Mouse (Mus musculus) forebrain, embryonic 10.5 days (tissue): ENCODE measurements around the gene Yars. TPM values are rescaled to one million over a fixed set of nuclear protein-coding genes. Genes with fewer than 3 reads are reported as not detected.
"Not testable (repeated sequence)": the region's sequence is repeated elsewhere in the genome, so short reads cannot be mapped to it uniquely, and the experiment has no call there.

Source experiments
- DNase-seq: peaks from one replicate; pipeline ENCODE4 v3.0.0-alpha.2; 2017; ENCODE audit warnings: low spot score; ENCODE audit errors: extremely low spot score
- H3K27ac ChIP-seq: fragments of 300-500 bp; sonication (generic); 2 replicates; pipeline ENCODE4 v1.5.1; 2016; ENCODE audit warnings: mild to moderate bottlenecking
- H3K27me3 ChIP-seq: fragments of 300-500 bp; sonication (generic); 2 replicates; pipeline ENCODE4 v1.6.1; 2016; ENCODE audit warnings: mild to moderate bottlenecking; ENCODE audit not compliant: poor library complexity, severe bottlenecking
- H3K36me3 ChIP-seq: fragments of 300-500 bp; sonication (generic); replicated peaks from 2 replicates; pipeline ENCODE4 v1.6.1; 2016; ENCODE audit warnings: mild to moderate bottlenecking, moderate library complexity
- H3K4me1 ChIP-seq: fragments of 300-500 bp; sonication (generic); 2 replicates; pipeline ENCODE4 v1.6.1; 2016
- H3K4me3 ChIP-seq: fragments of 300-500 bp; sonication (generic); 2 replicates; pipeline ENCODE4 v1.5.1; 2016; ENCODE audit warnings: mild to moderate bottlenecking, moderate library complexity
- H3K9me3 ChIP-seq: fragments of 300-500 bp; sonication (generic); 2 replicates; pipeline ENCODE4 v1.6.1; 2016; ENCODE audit warnings: mild to moderate bottlenecking, moderate library complexity
- WGBS: fragments of 180-500 bp; shearing (Covaris S2); methylation state at CpG from one replicate; pipeline ENCODE4 v1.1.7; 2016; 5-methylcytosine and 5-hydroxymethylcytosine counted together
- polyA plus RNA-seq: library from polyadenylated mRNA; unstranded; fragments of >200 nt; fragmentation: Nextera tagmentation; extraction: Ambion mirVana; gene quantifications from 2 replicates; pipeline ENCODE4 v1.2.1, GENCODE M21; 2016

Gene Yars
- polyA plus RNA-seq, 1 experiment from 2014 or later, result 120 TPM

- 94% methylated on average over 6 of the region's 6 CpGs for WGBS
- Histone ChIP-seq H3K27me3 (no peaks in the 10 kb centered on the region), H3K4me1 (no peaks in the 10 kb centered on the region), H3K4me3 (no peak overlapping the region), H3K27ac (no peak overlapping the region), H3K36me3 (peaks cover 93% of the 10 kb centered on the region), H3K9me3 (no peaks in the 10 kb centered on the region)
- no peak for DNase-seq
Observed at GRCm38 (mm10) chr4:129197514-129197913, 8.0 kb downstream of the Yars start.

GRCm38 (mm10) chr4:129204655-129205054, 15.1 kb downstream of the Yars start:
- Histone ChIP-seq H3K4me1 (no peaks in the 10 kb centered on the region), H3K27ac (no peak overlapping the region), H3K9me3 (no peaks in the 10 kb centered on the region), H3K4me3 (no peak overlapping the region), H3K27me3 (no peaks in the 10 kb centered on the region), H3K36me3 (peaks cover 98% of the 10 kb centered on the region)
- DNase-seq, result no peak
- WGBS, result 96% methylated on average over 10 of the region's 10 CpGs

DNA sequence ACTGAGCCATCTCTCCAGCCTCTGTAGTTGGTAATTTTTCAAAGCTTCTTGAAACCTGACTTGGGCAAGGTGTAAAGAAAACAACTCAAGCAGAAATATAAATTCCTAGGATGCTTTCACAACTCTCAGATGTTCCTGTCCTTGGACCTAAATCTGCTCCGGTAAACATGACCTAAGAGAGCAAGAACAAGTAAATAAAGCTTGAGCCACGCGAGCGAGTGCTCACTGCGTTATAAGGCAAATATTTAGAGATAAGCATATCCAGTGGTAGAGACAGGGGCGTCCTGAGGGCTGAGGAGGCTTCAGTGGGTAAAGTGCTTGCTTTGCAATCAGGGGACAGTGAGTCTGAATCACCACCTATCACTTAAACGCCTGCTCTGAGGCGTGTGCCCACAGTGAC, 17.2 kb downstream of the Yars start:
- 94% methylated on average over 8 of the region's 8 CpGs for WGBS
- Histone ChIP-seq H3K36me3 (peaks cover 97% of the 10 kb centered on the region), H3K4me1 (no peaks in the 10 kb centered on the region), H3K9me3 (no peaks in the 10 kb centered on the region), H3K4me3 (no peak overlapping the region), H3K27ac (no peak overlapping the region), H3K27me3 (no peaks in the 10 kb centered on the region)
- no peak for DNase-seq

GRCm38 (mm10) chr4:129209504-129209903, 19.9 kb downstream of the Yars start:
- Histone ChIP-seq H3K27me3 (no peaks in the 10 kb centered on the region), H3K9me3 (no peaks in the 10 kb centered on the region), H3K27ac (no peak overlapping the region), H3K4me1 (no peaks in the 10 kb centered on the region), H3K36me3 (peaks cover 99% of the 10 kb centered on the region), H3K4me3 (no peak overlapping the region)
- WGBS, result 74% methylated on average over 7 of the region's 7 CpGs
- DNase-seq, result no peak

DNA sequence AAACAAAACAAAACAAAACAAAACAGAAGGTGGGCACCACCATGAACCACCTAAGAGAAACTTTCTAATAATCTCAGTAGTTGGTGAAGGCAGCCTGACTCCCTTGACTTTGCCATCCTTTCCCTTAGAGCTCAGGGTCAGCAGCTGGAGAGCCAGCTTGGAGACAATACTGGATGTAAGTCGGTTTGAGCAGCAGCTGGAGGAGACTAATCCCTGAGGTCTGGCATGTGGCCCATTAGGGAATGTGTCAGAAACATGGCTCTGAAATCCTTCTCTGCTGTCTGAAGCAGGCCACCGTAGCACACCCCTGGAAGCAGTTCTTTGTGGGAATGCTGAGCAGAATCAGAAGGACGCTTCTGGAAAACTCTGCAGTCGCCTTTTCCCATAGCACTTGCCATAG, 21.9 kb downstream of the Yars start:
- Histone ChIP-seq H3K9me3 (no peaks in the 10 kb centered on the region), H3K4me1 (no peaks in the 10 kb centered on the region), H3K27ac (no peak overlapping the region), H3K36me3 (peaks cover 99% of the 10 kb centered on the region), H3K4me3 (no peak overlapping the region), H3K27me3 (no peaks in the 10 kb centered on the region)
- no peak for DNase-seq
- WGBS, result 92% methylated on average over 4 of the region's 4 CpGs

DNA sequence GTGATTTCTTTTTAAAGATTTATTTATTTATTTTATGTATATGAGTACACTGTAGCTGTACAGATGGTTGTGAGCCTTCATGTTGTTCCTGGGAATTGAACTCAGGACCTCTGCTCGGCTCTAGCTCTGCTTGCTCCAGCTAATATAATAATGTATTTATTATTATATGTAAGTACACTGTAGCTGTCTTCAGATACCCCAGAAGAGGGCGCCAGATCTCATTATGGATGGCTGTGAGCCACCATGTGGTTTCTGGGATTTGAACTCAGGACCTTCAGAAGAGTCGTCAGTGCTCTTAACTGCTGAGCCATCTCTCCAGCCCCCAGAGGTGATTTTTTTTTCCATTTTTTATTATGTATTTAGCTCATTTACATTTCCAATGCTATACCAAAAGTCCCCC, 22.9 kb downstream of the Yars start:
- peaks cover 99% of the 10 kb centered on the region for H3K36me3 ChIP-seq
- not testable (repeated sequence) for H3K4me3 ChIP-seq, H3K27me3 ChIP-seq, DNase-seq, H3K27ac ChIP-seq, H3K9me3 ChIP-seq, H3K4me1 ChIP-seq
- WGBS, result 77% methylated on average over 3 of the region's 3 CpGs

DNA sequence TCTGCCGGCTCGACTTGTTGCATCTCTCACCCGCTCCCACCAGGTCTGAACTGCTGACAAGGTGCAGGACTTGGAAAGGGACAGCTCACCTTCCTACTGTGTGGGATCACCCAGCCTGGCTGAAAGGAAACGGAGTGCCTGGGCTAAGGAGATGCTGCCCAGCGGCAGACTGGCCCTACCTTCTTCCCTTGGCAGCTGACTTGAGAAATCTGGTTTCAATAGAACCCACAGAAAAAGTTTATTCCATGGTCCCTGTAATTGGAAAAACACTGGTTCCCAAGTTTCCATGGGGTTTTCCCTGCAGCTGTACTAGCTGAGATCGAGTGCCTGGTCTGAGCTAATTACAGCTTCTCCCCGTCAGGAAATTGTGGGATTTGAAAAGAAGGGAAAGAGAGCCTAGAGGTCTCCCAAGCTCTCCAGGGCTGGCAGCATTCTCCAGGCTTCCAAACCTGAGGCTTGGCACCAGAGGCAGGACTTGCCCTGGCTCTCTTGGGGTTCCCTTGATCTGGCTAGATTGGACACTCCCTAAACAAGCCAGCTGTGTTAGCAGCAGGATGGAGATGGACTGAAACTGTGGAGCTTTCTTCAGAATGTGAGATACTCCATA, 29.1 kb downstream of the Yars start:
- peaks cover 22% of the 10 kb centered on the region for H3K27me3 ChIP-seq
- H3K27ac ChIP-seq, result no peak overlapping the region
- 84% methylated on average over 7 of the region's 7 CpGs for WGBS
- H3K4me3 ChIP-seq, result no peak overlapping the region
- peaks cover 100% of the 10 kb centered on the region for H3K36me3 ChIP-seq
- DNase-seq, result no peak
- H3K9me3 ChIP-seq, result no peaks in the 10 kb centered on the region
- peaks cover 23% of the 10 kb centered on the region for H3K4me1 ChIP-seq

DNA sequence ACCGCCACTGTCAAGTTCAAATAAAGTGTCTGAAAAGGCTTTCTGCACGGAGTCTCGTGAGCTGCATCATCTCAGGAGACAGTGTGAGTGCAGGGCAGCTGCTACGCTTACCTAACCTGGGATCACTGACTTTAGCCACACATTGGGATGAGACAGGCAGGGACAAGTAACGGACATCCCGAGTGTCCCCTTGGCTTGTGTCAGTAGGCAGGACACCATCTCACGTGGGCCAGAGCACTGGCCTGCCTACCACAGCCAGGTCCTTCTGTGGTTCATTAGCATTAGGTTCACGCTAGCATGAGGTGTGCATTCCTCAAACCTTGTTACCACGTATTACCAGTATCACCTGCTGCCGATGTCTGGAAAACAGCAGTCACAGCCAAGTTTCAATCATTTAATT, 29.6 kb downstream of the Yars start:
- WGBS, result 87% methylated on average over 10 of the region's 10 CpGs
- Histone ChIP-seq H3K4me3 (no peak overlapping the region), H3K4me1 (peaks cover 28% of the 10 kb centered on the region), H3K9me3 (no peaks in the 10 kb centered on the region), H3K27me3 (peaks cover 27% of the 10 kb centered on the region), H3K36me3 (peaks cover 100% of the 10 kb centered on the region), H3K27ac (no peak overlapping the region)
- no peak for DNase-seq

DNA sequence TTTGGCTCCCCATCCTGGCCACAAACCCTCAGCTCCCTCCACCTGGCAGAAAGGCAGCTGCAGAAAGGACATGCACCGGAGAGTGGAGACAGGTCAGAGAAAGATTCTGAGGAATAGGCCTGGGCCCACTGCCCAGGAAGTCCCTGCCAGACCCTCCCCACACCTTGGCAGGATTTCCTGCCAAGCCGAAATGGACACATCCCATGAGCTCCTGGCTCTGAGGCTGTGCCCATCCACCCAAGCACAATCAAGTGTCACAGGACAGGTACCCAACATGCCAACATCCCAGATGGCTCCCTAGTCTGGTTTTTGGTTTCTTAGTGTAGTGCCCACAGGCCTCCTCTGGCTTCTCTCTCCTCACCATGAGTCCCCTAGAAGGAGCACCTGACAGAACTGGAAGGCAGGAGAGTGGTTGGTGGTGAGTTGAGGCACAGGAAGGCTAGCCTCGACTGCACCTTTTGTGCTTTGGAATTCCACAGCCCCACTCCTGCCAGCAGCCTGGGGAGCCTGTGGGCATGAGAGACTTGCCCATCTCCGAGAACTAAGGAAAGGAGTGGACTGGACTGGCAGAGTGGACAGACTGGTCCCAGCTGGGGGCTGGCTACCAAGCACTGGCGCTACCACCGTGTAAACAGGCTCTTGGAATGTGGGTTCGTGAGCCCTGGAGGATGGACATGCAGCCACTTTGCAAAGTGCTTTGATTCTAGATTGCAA, 31.0 kb downstream of the Yars start:
- no peak overlapping the region for H3K4me3 ChIP-seq
- DNase-seq, result no peak
- peaks cover 41% of the 10 kb centered on the region for H3K27me3 ChIP-seq
- no peak overlapping the region for H3K27ac ChIP-seq
- H3K4me1 ChIP-seq, result peaks cover 34% of the 10 kb centered on the region
- WGBS, result 82% methylated on average over 7 of the region's 7 CpGs
- H3K9me3 ChIP-seq, result no peaks in the 10 kb centered on the region
- H3K36me3 ChIP-seq, result peaks cover 97% of the 10 kb centered on the region

GRCm38 (mm10) chr4:129221097-129222010, 31.8 kb downstream of the Yars start:
- Histone ChIP-seq H3K9me3 (no peaks in the 10 kb centered on the region), H3K27ac (no peak overlapping the region), H3K36me3 (peaks cover 92% of the 10 kb centered on the region), H3K4me1 (peaks cover 42% of the 10 kb centered on the region), H3K4me3 (no peak overlapping the region), H3K27me3 (peaks cover 49% of the 10 kb centered on the region)
- no peak for DNase-seq
- 78% methylated on average over 23 of the region's 23 CpGs for WGBS

DNA sequence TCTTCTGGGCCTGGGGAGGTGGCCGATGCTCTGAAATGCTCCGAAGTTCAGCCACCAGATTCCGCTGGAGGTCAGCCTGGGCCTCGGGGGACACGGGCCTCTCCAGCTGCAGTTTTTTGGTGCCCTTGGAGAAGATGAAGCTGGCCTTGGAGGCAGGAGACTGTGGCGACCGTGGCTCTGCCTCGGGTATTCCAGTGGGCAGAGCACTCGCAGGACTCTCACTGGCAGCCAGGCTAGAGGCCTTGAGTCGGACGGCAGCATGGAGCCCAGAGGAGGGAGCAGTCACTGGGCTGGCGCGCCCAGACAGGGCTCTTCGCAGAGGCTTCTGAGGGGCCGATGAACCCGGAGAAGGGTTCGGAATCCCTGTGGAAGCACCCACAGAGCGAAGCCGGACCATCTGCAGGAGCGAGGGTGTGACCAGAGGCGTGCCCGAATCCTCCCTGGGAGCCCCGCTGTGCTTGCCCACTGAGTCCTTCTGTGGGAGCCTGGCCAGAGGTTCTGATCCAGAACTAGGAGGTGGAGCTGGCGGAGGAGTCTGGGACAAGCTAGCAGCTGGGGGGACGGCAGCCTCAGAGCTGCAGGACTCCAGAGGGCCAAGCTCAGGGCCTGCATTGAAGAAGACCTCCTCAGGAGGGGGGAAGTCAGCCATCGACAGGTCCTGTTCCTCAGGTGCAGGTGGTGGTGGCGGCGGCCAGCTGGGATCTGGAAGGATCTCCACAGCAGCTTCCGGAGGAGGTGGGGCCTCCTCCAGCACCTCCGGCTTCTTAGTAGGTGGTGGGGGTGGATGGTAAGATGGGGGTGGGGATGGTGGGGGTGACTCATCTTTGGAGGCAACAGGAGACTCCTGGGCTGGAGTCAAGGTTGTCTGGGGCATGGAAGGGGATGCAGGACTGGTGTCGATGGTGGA, 32.7 kb downstream of the Yars start:
- WGBS, result 73% methylated on average over 31 of the region's 31 CpGs
- Histone ChIP-seq H3K4me3 (no peak overlapping the region), H3K36me3 (peaks cover 83% of the 10 kb centered on the region), H3K4me1 (peaks cover 51% of the 10 kb centered on the region), H3K27ac (no peak overlapping the region), H3K9me3 (no peaks in the 10 kb centered on the region), H3K27me3 (peaks cover 58% of the 10 kb centered on the region)
- DNase-seq, result no peak
